Mouse (Mus musculus) stomach, embryonic 14.5 days (tissue): Measurements from ENCODE around the gene Acad10. TPM values are rescaled to one million over a fixed set of nuclear protein-coding genes. Genes with fewer than 3 reads are reported as not detected.
"Not testable (repeated sequence)": the region's sequence is repeated elsewhere in the genome, so short reads cannot be mapped to it uniquely, and the experiment has no call there.

Source experiments
- ATAC-seq: fragments of 200-750 bp; cut with Nextera tagmentation; 2 replicates; pipeline ENCODE4 v1.8.0; 2017; ENCODE audit warnings: low read depth, moderate TSS enrichment; ENCODE audit not compliant: insufficient number of reproducible peaks, insufficient read depth, low FRiP score
- H3K27ac ChIP-seq: fragments of 300-500 bp; sonication (generic); 2 replicates; pipeline ENCODE4 v1.5.1; 2014; ENCODE audit warnings: mild to moderate bottlenecking, low read length, moderate library complexity, mixed read lengths
- H3K27me3 ChIP-seq: fragments of 300-500 bp; sonication (generic); 2 replicates; pipeline ENCODE4 v1.6.1; 2014; ENCODE audit warnings: low read length, control low read depth, mixed read lengths; ENCODE audit not compliant: control insufficient read depth, insufficient read depth
- H3K36me3 ChIP-seq: fragments of 300-500 bp; sonication (generic); 2 replicates; pipeline ENCODE4 v1.6.1; 2014; ENCODE audit warnings: mild to moderate bottlenecking, control low read depth, low read length, moderate library complexity, mixed read lengths; ENCODE audit not compliant: control insufficient read depth, insufficient read depth
- H3K4me1 ChIP-seq: fragments of 300-500 bp; sonication (generic); 2 replicates; pipeline ENCODE4 v1.6.1; 2014; ENCODE audit warnings: low read length, control low read depth, mixed read lengths; ENCODE audit not compliant: control insufficient read depth, insufficient read depth
- H3K4me2 ChIP-seq: fragments of 300-500 bp; sonication (generic); replicated peaks from 2 replicates; pipeline ENCODE4 v1.6.1; 2014; ENCODE audit warnings: low read depth, low read length, control low read depth
- H3K4me3 ChIP-seq: fragments of 300-500 bp; sonication (generic); 2 replicates; pipeline ENCODE4 v1.5.1; 2014; ENCODE audit warnings: low read depth, low read length, control low read depth
- H3K9ac ChIP-seq: fragments of 300-500 bp; sonication (generic); replicated peaks from 2 replicates; pipeline ENCODE4 v1.6.1; 2014; ENCODE audit warnings: low read depth, mild to moderate bottlenecking, control low read depth, low read length, moderate library complexity, mixed read lengths
- H3K9me3 ChIP-seq: fragments of 300-500 bp; sonication (generic); 2 replicates; pipeline ENCODE4 v1.6.1; 2016; ENCODE audit warnings: low read depth, low read length, control low read depth; ENCODE audit not compliant: control insufficient read depth
- WGBS: fragments of 180-500 bp; shearing (Covaris S2); extraction: QIAGEN DNeasy Blood & Tissue Kit; methylation state at CpG from one replicate; pipeline ENCODE4 v1.1.7; 2014; 5-methylcytosine and 5-hydroxymethylcytosine counted together
- polyA plus RNA-seq: library from polyadenylated mRNA; unstranded; fragments of >200 nt; fragmentation: Nextera tagmentation; extraction: Ambion mirVana; gene quantifications from 2 replicates; pipeline ENCODE4 v1.2.1, GENCODE M21; 2014

Gene Acad10
- polyA plus RNA-seq, 1 experiment from 2014 or later = 2.3 TPM

GRCm38 (mm10) chr5:121639601-121640000, 20.7 kb downstream of the Acad10 start:
- Histone ChIP-seq H3K4me3 (no peak overlapping the region), H3K27me3 (no peaks in the 10 kb centered on the region), H3K9me3 (no peaks in the 10 kb centered on the region), H3K27ac (no peak overlapping the region), H3K4me1 (no peaks in the 10 kb centered on the region), H3K9ac (no peak overlapping the region), H3K4me2 (no peak overlapping the region), H3K36me3 (no peaks in the 10 kb centered on the region; the same call in 1 of the 2 replicates)
- WGBS = 89% methylated on average over 9 of the region's 9 CpGs
- ATAC-seq = no peak

GRCm38 (mm10) chr5:121637296-121637695, 23.0 kb downstream of the Acad10 start:
- H3K27me3 ChIP-seq = no peaks in the 10 kb centered on the region
- H3K4me2 ChIP-seq = no peak overlapping the region
- no peak for ATAC-seq
- no peaks in the 10 kb centered on the region for H3K9me3 ChIP-seq
- 76% methylated on average over 6 of the region's 6 CpGs for WGBS
- no peak overlapping the region for H3K27ac ChIP-seq
- H3K4me3 ChIP-seq = no peak overlapping the region
- H3K4me1 ChIP-seq = no peaks in the 10 kb centered on the region
- no peak overlapping the region for H3K9ac ChIP-seq
- no peaks in the 10 kb centered on the region; the same call in 1 of the 2 replicates for H3K36me3 ChIP-seq

- H3K9ac ChIP-seq = no peak overlapping the region
- H3K4me1 ChIP-seq = no peaks in the 10 kb centered on the region
- no peak for ATAC-seq
- no peaks in the 10 kb centered on the region for H3K27me3 ChIP-seq
- no peak overlapping the region for H3K27ac ChIP-seq
- WGBS = 82% methylated on average over 5 of the region's 5 CpGs
- H3K9me3 ChIP-seq = no peaks in the 10 kb centered on the region
- H3K4me3 ChIP-seq = no peak overlapping the region
- no peaks in the 10 kb centered on the region; the same call in 1 of the 2 replicates for H3K36me3 ChIP-seq
- H3K4me2 ChIP-seq = no peak overlapping the region
Measured at GRCm38 (mm10) chr5:121634668-121635067, 25.6 kb downstream of the Acad10 start.

GRCm38 (mm10) chr5:121632804-121633203, 27.5 kb downstream of the Acad10 start:
- ATAC-seq = no peak
- 46% methylated on average over 3 of the region's 3 CpGs for WGBS
- H3K4me2 ChIP-seq = no peak overlapping the region
- H3K9me3 ChIP-seq = no peaks in the 10 kb centered on the region
- H3K4me1 ChIP-seq = no peaks in the 10 kb centered on the region
- H3K4me3 ChIP-seq = no peak overlapping the region
- no peak overlapping the region for H3K27ac ChIP-seq
- H3K36me3 ChIP-seq = no peaks in the 10 kb centered on the region
- no peaks in the 10 kb centered on the region for H3K27me3 ChIP-seq
- no peak overlapping the region for H3K9ac ChIP-seq

GRCm38 (mm10) chr5:121631106-121631647, 29.1 kb downstream of the Acad10 start:
- ATAC-seq, H3K27ac ChIP-seq, H3K4me2 ChIP-seq, H3K9me3 ChIP-seq, H3K36me3 ChIP-seq, H3K9ac ChIP-seq, H3K27me3 ChIP-seq, H3K4me1 ChIP-seq, H3K4me3 ChIP-seq: not testable (repeated sequence)
- 65% methylated on average over 8 of the region's 9 CpGs for WGBS

GRCm38 (mm10) chr5:121627871-121628270, 32.4 kb downstream of the Acad10 start:
- Histone ChIP-seq H3K4me2 (no peak overlapping the region), H3K27me3 (no peaks in the 10 kb centered on the region), H3K9me3 (no peaks in the 10 kb centered on the region), H3K9ac (no peak overlapping the region), H3K4me3 (no peak overlapping the region), H3K4me1 (no peaks in the 10 kb centered on the region), H3K27ac (no peak overlapping the region), H3K36me3 (no peaks in the 10 kb centered on the region)
- no peak for ATAC-seq
- 0% methylated on average over 1 of the region's 1 CpGs for WGBS

- H3K4me2 ChIP-seq = no peak overlapping the region
Measured at GRCm38 (mm10) chr5:121623241-121623640, 37.1 kb downstream of the Acad10 start.

GRCm38 (mm10) chr5:121621102-121621501, 39.2 kb downstream of the Acad10 start:
- no peak overlapping the region for H3K9ac ChIP-seq
- H3K4me2 ChIP-seq = no peak overlapping the region
- WGBS = 93% methylated on average over 5 of the region's 5 CpGs
- H3K4me1 ChIP-seq = no peaks in the 10 kb centered on the region; the same call in 1 of the 2 replicates
- H3K27me3 ChIP-seq = no peaks in the 10 kb centered on the region
- no peak for ATAC-seq
- H3K9me3 ChIP-seq = no peaks in the 10 kb centered on the region
- H3K36me3 ChIP-seq = no peaks in the 10 kb centered on the region
- no peak overlapping the region for H3K4me3 ChIP-seq
- no peak overlapping the region for H3K27ac ChIP-seq

More at GRCm38 (mm10) chr5:121623241-121623640, 37.1 kb downstream of the Acad10 start:
- Histone ChIP-seq H3K27ac (no peak overlapping the region), H3K36me3 (no peaks in the 10 kb centered on the region), H3K4me3 (no peak overlapping the region), H3K9me3 (no peaks in the 10 kb centered on the region), H3K27me3 (no peaks in the 10 kb centered on the region), H3K9ac (no peak overlapping the region), H3K4me1 (no peaks in the 10 kb centered on the region; the same call in 1 of the 2 replicates)
- no peak for ATAC-seq
- WGBS = 78% methylated on average over 3 of the region's 3 CpGs
